Mouse (Mus musculus): ENCODE data around the gene Srsf10.

GRCm38 (mm10) chr4:135883401-135883851, 27.9 kb downstream of the Srsf10 start:
- TF ChIP-seq EP300 (optimal IDR thresholded peaks at IDR 0.05), result no peak
- TF ChIP-seq CTCF (IDR thresholded peaks at IDR 0.05; ENCODE audit: low read depth), result no peak

Data from stomach, postnatal 0 days (tissue).